Mouse (Mus musculus) megakaryocyte, adult 5-6 weeks (primary cell): ENCODE measurements at regions not wholly inside any gene's neighbourhood (a gene's known extent, or its start where the extent isn't known, plus 50 kb on each side); places are given as distances from the start of the nearest gene placed in this dataset.

Experiments used
- ATAC-seq: 2 replicates; pipeline ENCODE4 v1.8.0; 2016; ENCODE audit warnings: mild to moderate bottlenecking, inconsistent platforms; ENCODE audit not compliant: poor library complexity, severe bottlenecking

DNA sequence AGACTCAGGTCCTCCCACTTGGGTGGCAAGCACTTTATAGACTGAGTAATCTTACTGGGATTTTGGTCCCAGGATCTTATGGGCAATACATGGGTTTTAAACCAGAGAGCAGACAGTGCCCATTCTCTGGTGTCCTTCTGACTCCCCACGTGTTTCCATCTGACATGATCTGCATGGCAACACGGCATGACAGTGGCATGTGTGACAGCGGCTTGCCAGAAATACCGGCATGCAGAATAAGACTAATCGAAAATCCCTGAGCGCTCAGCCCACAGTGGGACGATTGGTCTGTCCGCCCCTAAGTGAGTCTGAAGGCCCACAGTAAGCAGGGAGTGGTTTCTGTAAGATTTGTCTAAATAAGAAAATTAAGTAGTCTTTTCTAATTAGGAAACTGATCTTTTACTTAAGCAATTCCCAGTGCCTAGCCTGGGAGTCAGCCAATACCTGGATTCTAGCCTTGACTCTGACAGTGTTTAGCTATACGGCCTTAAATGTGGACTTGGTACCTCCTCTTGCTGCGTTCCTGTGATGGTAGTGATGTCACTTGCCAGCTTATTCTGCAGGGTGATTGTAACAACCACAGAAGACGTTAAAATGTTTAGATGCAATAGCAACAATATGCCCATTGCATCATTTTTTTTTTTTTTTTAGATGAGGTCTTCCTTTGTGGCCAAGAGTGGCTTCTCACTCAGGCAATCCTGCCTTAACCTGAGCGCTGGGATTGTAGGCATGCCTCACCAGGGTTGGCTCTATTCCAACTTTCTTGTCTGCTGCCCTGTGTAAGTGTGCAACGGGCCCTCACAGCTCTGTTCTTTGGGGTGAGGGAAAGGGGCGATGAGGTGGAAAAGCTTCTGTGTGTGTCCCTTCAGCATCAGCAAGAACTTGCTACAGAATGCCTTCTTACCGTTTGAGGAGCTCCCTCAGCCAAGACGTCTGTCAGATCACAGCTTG is 71.8 kb downstream of the Enc1 start:
- ATAC-seq: no peak

DNA sequence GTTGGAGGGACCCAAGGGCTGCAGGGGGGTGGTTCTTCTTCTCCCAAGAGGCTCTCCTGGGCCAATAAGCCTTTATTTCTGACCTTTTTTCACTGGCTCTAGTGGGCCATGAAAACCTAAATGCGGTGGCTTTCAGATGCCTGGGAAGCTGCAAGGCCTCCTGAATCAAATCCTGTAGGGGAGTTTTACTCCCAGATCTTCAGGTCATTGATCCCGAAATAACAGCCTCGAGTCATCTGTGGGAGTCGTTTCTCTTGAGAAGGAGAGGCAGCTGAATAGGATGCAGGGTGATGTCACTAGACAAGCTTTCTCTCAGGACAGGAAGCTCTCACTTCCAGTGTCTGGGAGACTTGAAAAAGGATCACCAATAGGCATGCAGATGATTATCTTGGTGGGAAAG is 70.4 kb downstream of the Enc1 start:
- no peak for ATAC-seq

DNA sequence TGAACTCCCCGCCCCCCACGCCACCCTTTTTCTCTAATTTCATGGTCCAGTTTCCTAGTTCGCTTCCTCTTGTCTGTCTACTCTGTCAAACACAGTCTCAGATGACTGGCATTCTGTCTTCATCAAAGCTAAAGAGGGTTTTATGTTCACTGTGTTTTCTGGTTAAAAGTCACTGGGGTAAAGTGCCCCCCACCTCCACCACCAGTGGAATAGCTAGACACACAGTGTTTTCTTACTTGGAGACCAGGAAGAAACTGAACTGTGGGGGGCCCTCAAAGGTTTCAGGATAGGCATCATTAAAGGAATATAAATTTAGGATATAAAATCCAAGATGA is 69.9 kb downstream of the Enc1 start:
- no peak for ATAC-seq

DNA sequence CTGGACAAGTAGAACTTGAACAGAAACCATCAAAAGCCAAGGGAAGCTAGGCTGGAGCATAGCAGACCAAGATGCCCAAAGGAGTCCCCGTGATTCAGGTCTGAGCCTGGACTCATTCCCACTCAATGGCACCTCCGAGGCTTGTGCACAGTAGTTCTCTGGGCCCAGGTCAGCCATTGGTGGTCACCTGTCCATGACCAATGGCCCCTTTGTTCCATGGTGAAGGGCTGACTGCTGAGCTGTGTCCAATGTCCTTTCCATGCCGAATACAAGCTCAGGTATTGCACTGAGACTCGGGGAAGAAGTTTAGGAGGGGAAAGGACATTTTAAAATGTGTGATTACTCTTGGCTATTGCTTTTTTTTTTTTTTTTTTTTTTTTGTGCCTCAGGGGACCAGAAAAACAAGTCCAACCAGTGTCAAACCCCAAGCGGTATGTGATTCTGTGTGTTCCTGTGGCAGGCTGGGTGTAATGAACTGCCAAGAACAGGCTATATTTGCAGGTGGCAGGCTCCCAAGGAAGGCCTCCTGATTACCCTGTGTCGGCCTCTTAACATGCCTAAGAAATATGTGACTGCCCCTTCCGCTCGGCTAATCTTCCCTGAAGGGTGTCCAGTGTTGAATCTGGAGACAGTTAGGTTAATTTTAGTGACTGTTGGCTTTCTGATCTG is 69.4 kb downstream of the Enc1 start:
- no peak for ATAC-seq

DNA sequence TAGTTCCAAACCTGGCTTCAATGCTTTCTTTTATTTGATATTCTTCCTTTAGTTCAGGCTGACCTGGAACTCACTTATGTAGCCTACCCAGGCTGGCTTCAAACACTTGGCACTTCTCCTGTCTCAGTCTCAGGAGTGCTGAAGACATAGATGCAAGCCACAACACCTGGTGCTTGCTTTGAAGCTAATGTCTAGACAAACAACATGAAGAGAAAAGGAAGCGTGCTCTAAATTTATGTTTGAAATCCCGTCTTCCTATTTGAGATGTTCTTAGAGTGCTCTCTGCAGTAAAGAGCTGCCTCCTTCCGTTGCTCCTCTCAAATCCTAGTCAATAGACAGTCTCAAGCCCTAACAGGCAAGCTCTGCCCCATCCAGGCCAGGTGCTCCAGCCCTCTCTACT is 68.5 kb downstream of the Enc1 start:
- ATAC-seq: no peak

DNA sequence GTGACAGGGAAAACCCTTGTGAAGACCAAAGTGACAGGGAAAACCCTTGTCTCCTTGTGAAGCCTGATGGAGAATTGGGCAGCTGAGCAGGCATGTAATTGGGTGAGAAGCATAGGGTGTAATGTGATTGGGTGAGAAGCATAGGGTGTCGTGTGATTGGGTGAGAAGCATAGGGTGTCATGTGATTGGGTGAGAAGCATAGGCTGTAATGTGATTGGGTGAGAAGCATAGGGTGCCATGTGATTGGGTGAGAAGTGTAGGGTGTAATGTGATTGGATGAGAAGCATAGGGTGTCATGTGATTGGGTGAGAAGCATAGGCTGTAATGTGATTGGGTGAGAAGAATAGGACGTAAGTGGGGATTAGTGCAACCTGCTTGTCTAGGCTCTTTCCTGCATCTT is 67.5 kb downstream of the Enc1 start:
- ATAC-seq: no peak
